Mouse (Mus musculus): ENCODE measurements around the gene Elp5. TPM values are rescaled to one million over a fixed set of nuclear protein-coding genes. Genes with fewer than 3 reads are reported as not detected.
"Not testable (repeated sequence)": the region's sequence is repeated elsewhere in the genome, so short reads cannot be mapped to it uniquely, and the experiment has no call there.

The Elp5 gene
- total RNA-seq, 2 experiments from 2014 or later: 79.2 to 88.5 TPM

- DNase-seq (ENCODE audit: low spot score in 2 of 2): no peak
- intact Hi-C loops (cut with DNase I): no loop called here
Observed at GRCm38 (mm10) chr11:69940962-69941361, 41.4 kb downstream of the Elp5 start.

- intact Hi-C loops (cut with DNase I): no loop called here
- DNase-seq (ENCODE audit: low spot score in 2 of 2): no peak
Observed at GRCm38 (mm10) chr11:69939731-69940130, 42.6 kb downstream of the Elp5 start.

GRCm38 (mm10) chr11:69939181-69939580, 43.1 kb downstream of the Elp5 start:
- intact Hi-C loops (cut with DNase I): no loop called here
- DNase-seq (ENCODE audit: low spot score in 2 of 2): no peak

GRCm38 (mm10) chr11:69938401-69938979, 43.8 kb downstream of the Elp5 start:
- intact Hi-C loops (cut with DNase I): no loop called here

GRCm38 (mm10) chr11:69937834-69938233, 44.5 kb downstream of the Elp5 start:
- intact Hi-C loops (cut with DNase I): no loop called here
- DNase-seq (ENCODE audit: low spot score in 2 of 2): no peak

More at GRCm38 (mm10) chr11:69938401-69938979, 43.8 kb downstream of the Elp5 start:
- DNase-seq (ENCODE audit: low spot score in 2 of 2): no peak

GRCm38 (mm10) chr11:69937385-69937784, 44.9 kb downstream of the Elp5 start:
- DNase-seq (ENCODE audit: low spot score in 2 of 2): no peak
- intact Hi-C loops (cut with DNase I): no loop called here

- no peak for DNase-seq (ENCODE audit: low spot score in 2 of 2)
- intact Hi-C loops (cut with DNase I): no loop called here
Observed at GRCm38 (mm10) chr11:69936714-69937347, 45.5 kb downstream of the Elp5 start.

GRCm38 (mm10) chr11:69936156-69936555, 46.2 kb downstream of the Elp5 start:
- intact Hi-C loops (cut with DNase I): no loop called here

GRCm38 (mm10) chr11:69935137-69935879, 47.0 kb downstream of the Elp5 start, which contains the start of gene Ybx2:
Gene Ybx2, plus strand, starts transcription at chr11:69935796.
- intact Hi-C loops (cut with DNase I): loop anchor here (2.0 kb wide), 1 partner anchor 13 kb away; the partner anchor contains the start of gene Slc2a4
- peak; percentile 83 to 88 for DNase-seq (ENCODE audit: low spot score in 2 of 2)

More at GRCm38 (mm10) chr11:69936156-69936555, 46.2 kb downstream of the Elp5 start:
- no peak for DNase-seq (ENCODE audit: low spot score in 2 of 2)

- no peak for DNase-seq (ENCODE audit: low spot score in 2 of 2)
Observed at GRCm38 (mm10) chr11:69934681-69935080, 47.6 kb downstream of the Elp5 start.

GRCm38 (mm10) chr11:69934169-69934568, 48.1 kb downstream of the Elp5 start:
- DNase-seq (ENCODE audit: low spot score in 2 of 2): peak; percentile 81 to 86
- intact Hi-C loops (cut with DNase I): loop anchor here (2.0 to 5.0 kb wide), 3 partner anchors 15 to 278 kb away; partner anchors contain the start of genes Slc16a11 and Slc2a4

More at GRCm38 (mm10) chr11:69934681-69935080, 47.6 kb downstream of the Elp5 start:
- intact Hi-C loops (cut with DNase I): loop anchor here (2.0 to 5.0 kb wide), 3 partner anchors 14 to 278 kb away; partner anchors contain the start of genes Slc16a11 and Slc2a4

- no peak for DNase-seq (ENCODE audit: low spot score in 2 of 2)
- intact Hi-C loops (cut with DNase I): loop anchor here (5.0 kb wide), 2 partner anchors 34 to 279 kb away; partner anchors contain the start of gene Slc16a11
Observed at GRCm38 (mm10) chr11:69933066-69933465, 49.3 kb downstream of the Elp5 start.

GRCm38 (mm10) chr11:69932254-69932653, 50.1 kb downstream of the Elp5 start:
- no peak for DNase-seq (ENCODE audit: low spot score in 2 of 2)
- intact Hi-C loops (cut with DNase I): loop anchor here (5.0 kb wide), 2 partner anchors 35 to 280 kb away; partner anchors contain the start of gene Slc16a11

GRCm38 (mm10) chr11:69931769-69932168, 50.5 kb downstream of the Elp5 start:
- DNase-seq (ENCODE audit: low spot score in 2 of 2): no peak
- intact Hi-C loops (cut with DNase I): loop anchor here (5.0 kb wide), 2 partner anchors 36 to 281 kb away; partner anchors contain the start of gene Slc16a11

GRCm38 (mm10) chr11:69930967-69931537, 51.3 kb downstream of the Elp5 start:
- intact Hi-C loops (cut with DNase I): loop anchor here (5.0 kb wide), 2 partner anchors 36 to 281 kb away; partner anchors contain the start of gene Slc16a11
- no peak for DNase-seq (ENCODE audit: low spot score in 2 of 2)

GRCm38 (mm10) chr11:69930176-69930575, 52.1 kb downstream of the Elp5 start:
- not testable (repeated sequence) for DNase-seq (ENCODE audit: low spot score in 2 of 2)
- intact Hi-C loops (cut with DNase I): loop anchor here (5.0 kb wide), 2 partner anchors 37 to 282 kb away; partner anchors contain the start of gene Slc16a11

- intact Hi-C loops (cut with DNase I): loop anchor here (5.0 kb wide), 2 partner anchors 38 to 283 kb away; partner anchors contain the start of gene Slc16a11
- no peak for DNase-seq (ENCODE audit: low spot score in 2 of 2)
Observed at GRCm38 (mm10) chr11:69929712-69930111, 52.6 kb downstream of the Elp5 start.

- no peak for DNase-seq (ENCODE audit: low spot score in 2 of 2)
- intact Hi-C loops (cut with DNase I): no loop called here
Observed at GRCm38 (mm10) chr11:69927501-69927900, 54.8 kb downstream of the Elp5 start.

- intact Hi-C loops (cut with DNase I): no loop called here
- no peak for DNase-seq (ENCODE audit: low spot score in 2 of 2)
Observed at GRCm38 (mm10) chr11:69922796-69923195, 59.5 kb downstream of the Elp5 start.

Data from left cerebral cortex, postnatal 36 days (tissue).